Mouse (Mus musculus) embryo, embryonic 9.5 days (tissue): ENCODE data around the gene Rorb.

Experiments
- DNase-seq: peaks from one replicate; pipeline ENCODE4 v3.0.0-alpha.2; 2017; ENCODE audit errors: extremely low spot score

Rorb gene

GRCm38 (mm10) chr19:19005144-19005543, 105.9 kb downstream of the Rorb start:
- peak; percentile 14 for DNase-seq

- DNase-seq: no peak
Observed at GRCm38 (mm10) chr19:19004023-19004656, 106.9 kb downstream of the Rorb start.

- DNase-seq: no peak
Observed at GRCm38 (mm10) chr19:18998966-18999365, 112.0 kb downstream of the Rorb start.

GRCm38 (mm10) chr19:18997711-18998110, 113.3 kb downstream of the Rorb start:
- no peak for DNase-seq

GRCm38 (mm10) chr19:18979996-18980395, 131.0 kb downstream of the Rorb start:
- no peak for DNase-seq

GRCm38 (mm10) chr19:18974796-18975660, 136.0 kb downstream of the Rorb start:
- DNase-seq: peak; percentile 36

- DNase-seq: no peak
Observed at GRCm38 (mm10) chr19:18969386-18969785, 141.6 kb downstream of the Rorb start.

GRCm38 (mm10) chr19:18967307-18967706, 143.7 kb downstream of the Rorb start:
- no peak for DNase-seq

GRCm38 (mm10) chr19:18959862-18960261, 151.1 kb downstream of the Rorb start:
- no peak for DNase-seq

- DNase-seq: no peak
Observed at GRCm38 (mm10) chr19:18952806-18953205, 158.2 kb downstream of the Rorb start.

- DNase-seq: no peak
Observed at GRCm38 (mm10) chr19:18947193-18947592, 163.8 kb downstream of the Rorb start.

GRCm38 (mm10) chr19:18945265-18945664, 165.7 kb downstream of the Rorb start:
- DNase-seq: no peak

- no peak for DNase-seq
Observed at GRCm38 (mm10) chr19:18941391-18941790, 169.6 kb downstream of the Rorb start.

- no peak for DNase-seq
Observed at GRCm38 (mm10) chr19:18911755-18912340, 199.1 kb downstream of the Rorb start.

- DNase-seq: no peak
Observed at GRCm38 (mm10) chr19:18909641-18910040, 201.4 kb downstream of the Rorb start.

GRCm38 (mm10) chr19:18905511-18905910, 205.5 kb downstream of the Rorb start:
- DNase-seq: no peak

GRCm38 (mm10) chr19:18902694-18903067, 208.3 kb downstream of the Rorb start:
- DNase-seq: no peak

- DNase-seq: peak; percentile 4
Observed at GRCm38 (mm10) chr19:18902041-18902693, 208.8 kb downstream of the Rorb start.

GRCm38 (mm10) chr19:18898238-18898637, 212.8 kb downstream of the Rorb start:
- no peak for DNase-seq

- DNase-seq: no peak
Observed at GRCm38 (mm10) chr19:18890216-18890615, 220.8 kb downstream of the Rorb start.

GRCm38 (mm10) chr19:18889632-18890031, 221.4 kb downstream of the Rorb start:
- DNase-seq: no peak

GRCm38 (mm10) chr19:18889117-18889627, 221.8 kb downstream of the Rorb start:
- peak; percentile 27 for DNase-seq
